Mouse (Mus musculus): ENCODE measurements around the gene Bbs9. TPM values are rescaled to one million over a fixed set of nuclear protein-coding genes. Genes with fewer than 3 reads are reported as not detected.
A peak's percentile ranks its signal among the peaks of the same experiment; 100 is the strongest.

Bbs9 gene
- total and polyA plus RNA-seq, 2 experiments from 2014 or later, result 17.8 to 35.4 TPM

DNA sequence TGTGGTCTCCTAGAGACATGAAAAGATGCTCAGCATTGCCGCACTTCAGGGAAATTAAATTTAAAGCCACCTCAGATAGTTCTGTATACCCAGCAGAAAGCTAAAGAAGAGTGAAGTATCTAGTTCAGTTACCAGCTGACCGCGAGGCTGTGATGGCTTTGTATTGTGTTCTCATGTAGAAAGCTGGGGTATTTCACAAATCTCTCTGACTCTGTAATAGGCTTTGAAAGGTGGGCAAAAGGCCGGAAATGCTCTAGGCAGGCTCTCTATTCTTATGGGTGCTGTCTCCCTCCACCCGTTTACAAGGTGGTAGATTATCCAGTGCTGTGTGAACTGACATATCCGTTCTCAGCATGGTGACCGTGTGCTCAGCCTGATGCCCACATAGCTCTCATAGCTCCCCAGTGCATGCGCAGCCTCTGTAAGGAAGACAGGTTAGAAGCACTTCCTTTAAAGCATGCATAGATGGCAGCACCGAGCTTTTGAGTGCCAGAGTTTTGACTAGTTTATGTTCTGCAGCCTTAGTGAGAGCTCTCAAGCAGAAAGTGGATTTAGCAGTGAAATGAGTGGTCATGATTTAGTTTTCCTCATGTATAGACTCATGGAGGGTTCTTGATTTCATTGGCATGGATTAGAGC lies 57.4 kb downstream of the Bbs9 start:
- no peaks in the 10 kb centered on the region for H3K4me1 ChIP-seq (ENCODE audit: insufficient read depth)
- H3K9me3 ChIP-seq (ENCODE audit: low read length), result no peaks in the 10 kb centered on the region
- ATAC-seq, result peak; percentile 92
- no peaks in the 10 kb centered on the region for H3K27me3 ChIP-seq (ENCODE audit: insufficient read depth, low read length)
- H3K36me3 ChIP-seq (ENCODE audit: insufficient read depth), result no peaks in the 10 kb centered on the region
- 46% methylated on average over 9 of the region's 9 CpGs for WGBS
- peak; percentile 85 for TF ChIP-seq CTCF (IDR thresholded peaks at IDR 0.05; ENCODE audit: low read depth)
- DNase-seq, result peak; percentile 86
- no peak overlapping the region for H3K27ac ChIP-seq (ENCODE audit: low read depth, low read length)
- H3K9ac ChIP-seq, result no peak overlapping the region
- no peak overlapping the region for H3K4me2 ChIP-seq (ENCODE audit: low read depth)
- no peak overlapping the region for H3K4me3 ChIP-seq (ENCODE audit: low read depth, low read length)

GRCm38 (mm10) chr9:22537767-22538373 lies 62.4 kb downstream of the Bbs9 start:
- H3K9me3 ChIP-seq (ENCODE audit: low read length), result no peaks in the 10 kb centered on the region
- no peak overlapping the region for H3K27ac ChIP-seq (ENCODE audit: low read depth, low read length)
- no peak for ATAC-seq
- H3K4me2 ChIP-seq (ENCODE audit: low read depth), result no peak overlapping the region
- H3K36me3 ChIP-seq (ENCODE audit: insufficient read depth), result no peaks in the 10 kb centered on the region
- WGBS, result 93% methylated on average over 11 of the region's 11 CpGs
- no peak for DNase-seq
- no peaks in the 10 kb centered on the region for H3K27me3 ChIP-seq (ENCODE audit: insufficient read depth, low read length)
- H3K4me3 ChIP-seq (ENCODE audit: low read depth, low read length), result no peak overlapping the region
- no peak overlapping the region for H3K9ac ChIP-seq
- no peaks in the 10 kb centered on the region for H3K4me1 ChIP-seq (ENCODE audit: insufficient read depth)
- TF ChIP-seq CTCF (IDR thresholded peaks at IDR 0.05; ENCODE audit: low read depth), result no peak

- Histone ChIP-seq H3K4me3 (ENCODE audit: low read depth, low read length) (no peak overlapping the region), H3K4me2 (ENCODE audit: low read depth) (no peak overlapping the region), H3K27ac (ENCODE audit: low read depth, low read length) (no peak overlapping the region), H3K9ac (no peak overlapping the region), H3K36me3 (ENCODE audit: insufficient read depth) (no peaks in the 10 kb centered on the region), H3K27me3 (ENCODE audit: insufficient read depth, low read length) (no peaks in the 10 kb centered on the region), H3K9me3 (ENCODE audit: low read length) (no peaks in the 10 kb centered on the region), H3K4me1 (ENCODE audit: insufficient read depth) (no peaks in the 10 kb centered on the region)
- TF ChIP-seq CTCF (IDR thresholded peaks at IDR 0.05; ENCODE audit: low read depth), result no peak
- DNase-seq, result no peak
- ATAC-seq, result no peak
- WGBS, result 86% methylated on average over 4 of the region's 4 CpGs
These were observed 64.0 kb downstream of the Bbs9 start for GRCm38 (mm10) chr9:22539546-22539945.

- H3K4me2 ChIP-seq (ENCODE audit: low read depth), result no peak overlapping the region
- WGBS, result 66% methylated on average over 10 of the region's 10 CpGs
- no peak for TF ChIP-seq CTCF (IDR thresholded peaks at IDR 0.05; ENCODE audit: low read depth)
These were observed 65.6 kb downstream of the Bbs9 start for GRCm38 (mm10) chr9:22541130-22541529.

GRCm38 (mm10) chr9:22543467-22543866 lies 68.0 kb downstream of the Bbs9 start:
- no peak overlapping the region for H3K27ac ChIP-seq (ENCODE audit: low read depth, low read length)
- no peaks in the 10 kb centered on the region for H3K36me3 ChIP-seq (ENCODE audit: insufficient read depth)
- 30% methylated on average over 5 of the region's 5 CpGs for WGBS
- H3K4me3 ChIP-seq (ENCODE audit: low read depth, low read length), result no peak overlapping the region
- H3K27me3 ChIP-seq (ENCODE audit: insufficient read depth, low read length), result no peaks in the 10 kb centered on the region
- no peak for TF ChIP-seq CTCF (IDR thresholded peaks at IDR 0.05; ENCODE audit: low read depth)
- no peak overlapping the region for H3K4me2 ChIP-seq (ENCODE audit: low read depth)
- no peak overlapping the region for H3K9ac ChIP-seq
- no peaks in the 10 kb centered on the region for H3K4me1 ChIP-seq (ENCODE audit: insufficient read depth)
- no peak for DNase-seq
- H3K9me3 ChIP-seq (ENCODE audit: low read length), result no peaks in the 10 kb centered on the region
- no peak for ATAC-seq

More at GRCm38 (mm10) chr9:22541130-22541529, 65.6 kb downstream of the Bbs9 start:
- Histone ChIP-seq H3K4me3 (ENCODE audit: low read depth, low read length) (no peak overlapping the region), H3K4me1 (ENCODE audit: insufficient read depth) (no peaks in the 10 kb centered on the region), H3K27me3 (ENCODE audit: insufficient read depth, low read length) (no peaks in the 10 kb centered on the region), H3K9ac (no peak overlapping the region), H3K27ac (ENCODE audit: low read depth, low read length) (no peak overlapping the region), H3K36me3 (ENCODE audit: insufficient read depth) (no peaks in the 10 kb centered on the region), H3K9me3 (ENCODE audit: low read length) (no peaks in the 10 kb centered on the region)
- ATAC-seq (no peak), DNase-seq (no peak)

DNA sequence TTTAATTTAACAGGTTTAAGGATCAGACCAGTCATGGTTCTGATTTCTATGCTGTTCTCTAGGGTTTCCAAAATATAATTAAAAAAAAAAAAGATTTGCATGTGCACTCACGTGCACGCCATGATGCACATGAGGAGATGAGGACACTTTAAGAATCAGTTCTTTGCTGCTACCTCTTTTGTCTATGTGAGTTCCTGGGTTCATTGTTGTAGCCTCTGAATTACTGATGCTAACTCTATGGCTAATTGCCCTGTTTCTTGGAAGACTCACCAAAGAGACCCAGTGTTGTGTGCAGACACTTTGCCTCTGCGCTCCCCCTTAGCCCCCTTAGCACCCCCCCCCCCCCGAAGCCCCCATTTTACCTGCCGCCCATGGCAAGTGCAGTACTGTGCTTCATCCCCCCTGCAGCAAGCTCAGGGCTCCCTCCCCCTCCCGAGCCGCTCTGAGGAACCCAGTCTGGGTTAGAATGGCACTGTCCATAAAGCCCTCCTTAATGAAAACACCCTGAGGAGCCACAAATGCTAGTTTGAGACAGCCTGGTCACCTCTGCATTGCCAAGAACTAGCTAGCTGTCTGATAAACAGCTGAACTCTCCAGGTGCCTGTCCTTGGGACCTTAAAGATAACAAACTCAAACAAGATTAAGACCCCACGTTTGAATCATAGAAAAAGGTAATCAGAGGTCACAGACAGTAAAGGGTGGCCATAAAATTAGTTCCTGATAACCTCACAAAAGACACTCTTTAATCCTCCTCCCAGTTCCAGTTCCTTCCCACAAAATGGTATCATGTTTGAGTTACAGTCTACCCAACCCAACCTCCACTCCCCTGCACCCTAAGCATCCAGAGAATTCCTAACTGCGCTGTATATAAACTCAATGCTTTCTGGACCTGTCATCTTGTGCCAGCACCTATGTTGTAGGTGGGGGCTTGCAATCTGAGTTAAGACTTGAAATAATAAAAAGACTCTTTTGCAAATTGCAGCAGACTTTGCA lies 69.1 kb downstream of the Bbs9 start:
- WGBS, result 29% methylated on average over 9 of the region's 9 CpGs
- ATAC-seq (no peak), DNase-seq (no peak)
- TF ChIP-seq CTCF (IDR thresholded peaks at IDR 0.05; ENCODE audit: low read depth), result no peak
- H3K4me1 ChIP-seq (ENCODE audit: insufficient read depth), result no peaks in the 10 kb centered on the region
- H3K4me3 ChIP-seq (ENCODE audit: low read depth, low read length), result no peak overlapping the region
- H3K4me2 ChIP-seq (ENCODE audit: low read depth), result no peak overlapping the region
- H3K9me3 ChIP-seq (ENCODE audit: low read length), result no peaks in the 10 kb centered on the region
- H3K27me3 ChIP-seq (ENCODE audit: insufficient read depth, low read length), result no peaks in the 10 kb centered on the region
- no peak overlapping the region for H3K9ac ChIP-seq
- no peaks in the 10 kb centered on the region for H3K36me3 ChIP-seq (ENCODE audit: insufficient read depth)
- no peak overlapping the region for H3K27ac ChIP-seq (ENCODE audit: low read depth, low read length)

Data from forebrain, postnatal 0 days (tissue).